ENCODE assay signal across 28 mouse cellular contexts in the genomic region with DNA sequence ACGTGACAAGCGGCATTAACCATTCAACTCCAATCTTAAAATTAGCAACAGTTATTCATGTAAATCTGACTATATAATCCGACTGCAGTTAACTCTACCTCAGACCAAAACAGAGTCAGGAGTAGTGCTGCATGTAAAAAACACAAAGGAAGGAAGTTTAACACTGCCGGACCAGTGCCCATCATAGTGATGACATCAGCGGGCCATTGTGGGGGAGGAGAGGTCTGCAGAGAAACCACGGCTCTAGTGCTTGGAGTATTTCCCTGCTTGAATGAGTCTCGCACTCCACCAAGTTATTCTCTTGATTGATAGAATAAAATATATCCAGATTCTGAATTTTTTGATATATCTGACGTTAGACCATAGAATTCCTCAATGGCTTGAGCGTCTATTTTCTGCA.
DNase-seq lines count a peak whose midpoint lies in the region; ATAC-seq and TF ChIP-seq lines count a peak whose summit lies in the region.
"Had no signal": no experiment of that assay in that cellular context is flagged by ENCODE, and none has a peak within 500 bp of the region (broad histone marks: within the 10 kb centered on the region; RNA-seq: fewer than 3 reads in every experiment).

No protein-coding gene starts in this region.

- 57% methylated on average over 9 of the region's 9 CpGs for WGBS in kidney, embryonic 15.5 days
- 74% methylated on average over 9 of the region's 9 CpGs for WGBS in kidney, embryonic 14.5 days
- WGBS in lung, embryonic 16.5 days, result 65% methylated on average over 9 of the region's 9 CpGs
- 80% methylated on average over 9 of the region's 9 CpGs for WGBS in intestine, postnatal 0 days

- no peak overlapping the region for H3K4me3 ChIP-seq in kidney, embryonic 15.5 days (replicated peaks)
- no peak overlapping the region for H3K4me3 ChIP-seq in kidney, embryonic 14.5 days (ENCODE audit: low read length)
- no peak overlapping the region for H3K4me3 ChIP-seq in lung, embryonic 16.5 days (ENCODE audit: low read length)
- no peak overlapping the region for H3K4me3 ChIP-seq in intestine, postnatal 0 days (ENCODE audit: low read depth, low read length)
- H3K4me3 ChIP-seq: embryonic facial prominence, embryonic 10.5 days; embryonic facial prominence, embryonic 13.5 days; erythroblast, embryonic 14.5 days; forebrain, embryonic 12.5 days; forebrain, embryonic 15.5 days; heart, adult 2 months; hindbrain, embryonic 12.5 days; hindbrain, embryonic 15.5 days had no signal

- no peak overlapping the region for H3K4me2 ChIP-seq in kidney, embryonic 15.5 days
- H3K4me2 ChIP-seq in kidney, embryonic 14.5 days (replicated peaks; ENCODE audit: low read depth, low read length), result no peak overlapping the region
- no peak overlapping the region for H3K4me2 ChIP-seq in lung, embryonic 16.5 days (ENCODE audit: low read depth, low read length)
- no peak overlapping the region for H3K4me2 ChIP-seq in intestine, postnatal 0 days (replicated peaks; ENCODE audit: low read depth)
- H3K4me2 ChIP-seq: embryonic facial prominence, embryonic 13.5 days; forebrain, embryonic 12.5 days; forebrain, embryonic 15.5 days; heart, embryonic 11.5 days; hindbrain, embryonic 12.5 days; hindbrain, embryonic 15.5 days had no signal

- ATAC-seq in kidney, embryonic 15.5 days (replicated peaks; ENCODE audit: low FRiP score), result no peak
- no peak for ATAC-seq in kidney, embryonic 14.5 days (ENCODE audit: low FRiP score, low TSS enrichment)
- ATAC-seq in lung, embryonic 16.5 days (ENCODE audit: low read depth), result peak; percentile 56; the same call in 1 of the 2 replicates
- ATAC-seq in hematopoietic stem cell, adult 5-6 weeks (replicated peaks in 1 of 2; ENCODE audit: insufficient read depth in 1 of 2, low FRiP score in 2 of 2, low TSS enrichment in 1 of 2, low read depth in 1 of 2, poor library complexity in 2 of 2, severe bottlenecking in 2 of 2), result peak; percentile 51 to 74; a peak in 3 of 4 replicates
- ATAC-seq in intestine, postnatal 0 days, result no peak
- ATAC-seq: forebrain, embryonic 15.5 days; Patski had no signal

- no peaks in the 10 kb centered on the region for H3K9me3 ChIP-seq in kidney, embryonic 15.5 days (replicated peaks)
- H3K9me3 ChIP-seq in kidney, embryonic 14.5 days (ENCODE audit: control insufficient read depth, low read length), result no peaks in the 10 kb centered on the region
- no peaks in the 10 kb centered on the region for H3K9me3 ChIP-seq in lung, embryonic 16.5 days (ENCODE audit: control insufficient read depth, low read length)
- H3K9me3 ChIP-seq in intestine, postnatal 0 days (ENCODE audit: control insufficient read depth), result no peaks in the 10 kb centered on the region
- H3K9me3 ChIP-seq: embryonic facial prominence, embryonic 10.5 days; embryonic facial prominence, embryonic 13.5 days; forebrain, embryonic 12.5 days; forebrain, embryonic 15.5 days; G1E; hindbrain, embryonic 12.5 days; hindbrain, embryonic 15.5 days had no signal

- peak; percentile 27 for DNase-seq in heart, adult 11 months
- no peak for DNase-seq in heart, postnatal 4 days
- no peak for DNase-seq in lung, adult 18-20 months
- DNase-seq: adrenal gland, postnatal 10 days; adrenal gland, postnatal 36 days; B cell, adult 2 months; cerebellum, adult 18-20 months; cerebellum, adult 9-10 months; cerebellum, postnatal 14 days; embryo, embryonic 11 days; gastrocnemius, postnatal 25 days; heart, adult 2 months had no signal

- no peak for TF ChIP-seq CTCF in intestine, postnatal 0 days (IDR thresholded peaks at IDR 0.05; ENCODE audit: low read depth)

- H3K27me3 ChIP-seq in kidney, embryonic 15.5 days, result no peaks in the 10 kb centered on the region
- H3K27me3 ChIP-seq in kidney, embryonic 14.5 days (ENCODE audit: control insufficient read depth, insufficient read depth, low read length), result no peaks in the 10 kb centered on the region
- no peaks in the 10 kb centered on the region for H3K27me3 ChIP-seq in lung, embryonic 16.5 days (ENCODE audit: control insufficient read depth, insufficient read depth, low read depth, low read length)
- H3K27me3 ChIP-seq in intestine, postnatal 0 days (replicated peaks; ENCODE audit: control insufficient read depth, insufficient read depth, low read length), result no peaks in the 10 kb centered on the region
- H3K27me3 ChIP-seq: CH12.LX; embryonic facial prominence, embryonic 13.5 days; forebrain, embryonic 12.5 days; forebrain, embryonic 15.5 days; hindbrain, embryonic 12.5 days; hindbrain, embryonic 15.5 days; Patski had no signal

- H3K9ac ChIP-seq in kidney, embryonic 15.5 days, result no peak overlapping the region
- H3K9ac ChIP-seq in kidney, embryonic 14.5 days (ENCODE audit: low read depth, low read length), result no peak overlapping the region
- no peak overlapping the region for H3K9ac ChIP-seq in lung, embryonic 16.5 days (ENCODE audit: low read length)
- H3K9ac ChIP-seq in intestine, postnatal 0 days (ENCODE audit: low read depth, low read length), result no peak overlapping the region
- H3K9ac ChIP-seq: embryonic facial prominence, embryonic 13.5 days; forebrain, embryonic 12.5 days; forebrain, embryonic 15.5 days; hindbrain, embryonic 12.5 days; hindbrain, embryonic 15.5 days had no signal

- 0 out of 2 replicates have a peak, but pooled peaks cover 5% of the 10 kb centered on the region for H3K4me1 ChIP-seq in kidney, embryonic 15.5 days
- no peaks in the 10 kb centered on the region for H3K4me1 ChIP-seq in kidney, embryonic 14.5 days (ENCODE audit: control insufficient read depth, insufficient read depth, low read length)
- H3K4me1 ChIP-seq in lung, embryonic 16.5 days (replicated peaks; ENCODE audit: control insufficient read depth, insufficient read depth, low read length), result no peaks in the 10 kb centered on the region
- no peaks in the 10 kb centered on the region for H3K4me1 ChIP-seq in intestine, postnatal 0 days (replicated peaks; ENCODE audit: control insufficient read depth, insufficient read depth, low read length)
- H3K4me1 ChIP-seq: embryonic facial prominence, embryonic 13.5 days; forebrain, embryonic 12.5 days; forebrain, embryonic 15.5 days; hindbrain, embryonic 12.5 days; hindbrain, embryonic 15.5 days had no signal

- H3K27ac ChIP-seq in kidney, embryonic 15.5 days, result 0 out of 2 replicates have a peak overlapping the region, but pooled peaks have one; percentile 18
- H3K27ac ChIP-seq in kidney, embryonic 14.5 days (ENCODE audit: low read depth, low read length), result no peak overlapping the region
- no peak overlapping the region for H3K27ac ChIP-seq in lung, embryonic 16.5 days (ENCODE audit: low read length)
- H3K27ac ChIP-seq in intestine, postnatal 0 days (ENCODE audit: low read depth, low read length), result no peak overlapping the region
- H3K27ac ChIP-seq: embryonic facial prominence, embryonic 10.5 days; embryonic facial prominence, embryonic 13.5 days; forebrain, embryonic 12.5 days; forebrain, embryonic 15.5 days; heart, adult 2 months; hindbrain, embryonic 12.5 days; hindbrain, embryonic 15.5 days had no signal

- H3K36me3 ChIP-seq in kidney, embryonic 15.5 days, result peaks cover 71% of the 10 kb centered on the region
- H3K36me3 ChIP-seq in kidney, embryonic 14.5 days (ENCODE audit: control insufficient read depth, insufficient read depth, low read length), result peaks cover 50% of the 10 kb centered on the region
- H3K36me3 ChIP-seq in lung, embryonic 16.5 days (ENCODE audit: control insufficient read depth, insufficient read depth, low read length), result peaks cover 23% of the 10 kb centered on the region
- H3K36me3 ChIP-seq in intestine, postnatal 0 days (ENCODE audit: control insufficient read depth, insufficient read depth), result peaks cover 33% of the 10 kb centered on the region; the same call in 1 of the 2 replicates

Comparison
In these comparisons a context has a peak if more than half of its experiments do, and no peak if none do; other contexts are left out.
1. ATAC-seq: peak in lung, embryonic 16.5 days (single experiment) and hematopoietic stem cell, adult 5-6 weeks (2 of 2); none in kidney, embryonic 15.5 days (single experiment), kidney, embryonic 14.5 days (single experiment) and intestine, postnatal 0 days (single experiment).